Mouse (Mus musculus): ENCODE measurements around the gene Pced1b.

Gene Pced1b

GRCm38 (mm10) chr15:97257206-97257775 lies 10.4 kb downstream of the Pced1b start:
- no peak for DNase-seq (ENCODE audit: extremely low spot score, low spot score)

- no peak for DNase-seq (ENCODE audit: extremely low spot score, low spot score)
These were observed 11.8 kb downstream of the Pced1b start for GRCm38 (mm10) chr15:97258483-97259230.

GRCm38 (mm10) chr15:97259300-97259699 lies 12.4 kb downstream of the Pced1b start:
- no peak for DNase-seq (ENCODE audit: extremely low spot score, low spot score)

GRCm38 (mm10) chr15:97259968-97260597 lies 13.2 kb downstream of the Pced1b start:
- no peak for DNase-seq (ENCODE audit: extremely low spot score, low spot score)

GRCm38 (mm10) chr15:97262251-97262650 lies 15.3 kb downstream of the Pced1b start:
- DNase-seq (ENCODE audit: extremely low spot score, low spot score) = no peak

GRCm38 (mm10) chr15:97266236-97266845 lies 19.4 kb downstream of the Pced1b start:
- DNase-seq (ENCODE audit: extremely low spot score, low spot score) = no peak

- DNase-seq (ENCODE audit: extremely low spot score, low spot score) = no peak
These were observed 20.3 kb downstream of the Pced1b start for GRCm38 (mm10) chr15:97267094-97267695.

- DNase-seq (ENCODE audit: extremely low spot score, low spot score) = no peak
These were observed 25.2 kb downstream of the Pced1b start for GRCm38 (mm10) chr15:97271985-97272697.

GRCm38 (mm10) chr15:97272831-97273230 lies 25.9 kb downstream of the Pced1b start:
- DNase-seq (ENCODE audit: extremely low spot score, low spot score) = no peak

GRCm38 (mm10) chr15:97275626-97276395 lies 28.9 kb downstream of the Pced1b start:
- DNase-seq (ENCODE audit: extremely low spot score, low spot score) = no peak

- no peak for DNase-seq (ENCODE audit: extremely low spot score, low spot score)
These were observed 29.8 kb downstream of the Pced1b start for GRCm38 (mm10) chr15:97276660-97277153.

GRCm38 (mm10) chr15:97277328-97277727 lies 30.4 kb downstream of the Pced1b start:
- DNase-seq (ENCODE audit: extremely low spot score, low spot score) = no peak

- no peak for DNase-seq (ENCODE audit: extremely low spot score, low spot score)
These were observed 31.5 kb downstream of the Pced1b start for GRCm38 (mm10) chr15:97278340-97278948.

GRCm38 (mm10) chr15:97280131-97280530 lies 33.2 kb downstream of the Pced1b start:
- DNase-seq (ENCODE audit: extremely low spot score, low spot score) = no peak

GRCm38 (mm10) chr15:97280776-97281175 lies 33.9 kb downstream of the Pced1b start:
- DNase-seq (ENCODE audit: extremely low spot score, low spot score) = no peak

GRCm38 (mm10) chr15:97281712-97282571 lies 35.0 kb downstream of the Pced1b start:
- no peak for DNase-seq (ENCODE audit: extremely low spot score, low spot score)

GRCm38 (mm10) chr15:97282572-97282881 lies 35.6 kb downstream of the Pced1b start:
- DNase-seq (ENCODE audit: extremely low spot score, low spot score) = no peak

- DNase-seq (ENCODE audit: extremely low spot score, low spot score) = no peak
These were observed 37.3 kb downstream of the Pced1b start for GRCm38 (mm10) chr15:97284201-97284600.

GRCm38 (mm10) chr15:97285665-97286212 lies 38.8 kb downstream of the Pced1b start:
- DNase-seq (ENCODE audit: extremely low spot score, low spot score) = no peak

Data from neural tube, embryonic 10.5 days (tissue).